ENCODE assay signal across 8 mouse cellular contexts in the genomic region with DNA sequence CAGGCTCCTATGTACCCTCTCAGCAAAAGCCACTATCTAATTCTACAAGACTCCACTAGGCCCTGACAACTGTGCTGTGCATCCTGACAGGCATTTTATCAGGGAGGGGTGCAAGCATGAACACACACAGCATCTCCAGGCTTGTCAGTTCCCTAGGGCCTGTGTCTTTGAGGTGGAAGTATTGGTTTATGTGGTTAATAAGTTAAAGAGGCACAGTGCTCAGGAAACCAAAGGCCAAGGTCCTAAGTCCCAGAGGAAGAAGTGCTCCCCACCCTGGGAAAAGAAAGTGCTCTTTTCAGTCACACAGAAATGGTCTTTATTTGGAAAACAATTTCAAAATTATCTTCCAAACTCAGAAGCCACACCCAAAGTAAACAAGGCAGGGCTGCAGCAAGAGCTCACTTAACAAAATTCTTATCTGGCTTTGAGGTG. TPM values are rescaled to one million over a fixed set of nuclear protein-coding genes. Genes with fewer than 3 reads are reported as not detected.
DNase-seq lines count a peak whose midpoint lies in the region; ATAC-seq lines count a peak whose summit lies in the region.

No protein-coding gene starts in this region.

- peaks cover 9% of the 10 kb centered on the region for H3K36me3 ChIP-seq in hindbrain, embryonic 10.5 days
- no peaks in the 10 kb centered on the region for H3K36me3 ChIP-seq in hindbrain, embryonic 11.5 days (ENCODE audit: control insufficient read depth, insufficient read depth, low read length)
- H3K36me3 ChIP-seq in forebrain, embryonic 12.5 days (replicated peaks), result peaks cover 5% of the 10 kb centered on the region
- 0 out of 2 replicates have a peak, but pooled peaks cover 5% of the 10 kb centered on the region for H3K36me3 ChIP-seq in limb, embryonic 10.5 days
- H3K36me3 ChIP-seq in neural tube, embryonic 15.5 days, result peaks cover 5% of the 10 kb centered on the region

- H3K4me1 ChIP-seq in hindbrain, embryonic 10.5 days (replicated peaks), result peaks cover 29% of the 10 kb centered on the region
- H3K4me1 ChIP-seq in hindbrain, embryonic 11.5 days (replicated peaks; ENCODE audit: control insufficient read depth, insufficient read depth, low read length), result no peaks in the 10 kb centered on the region
- H3K4me1 ChIP-seq in forebrain, embryonic 12.5 days, result peaks cover 24% of the 10 kb centered on the region
- H3K4me1 ChIP-seq in limb, embryonic 10.5 days, result peaks cover 27% of the 10 kb centered on the region
- peaks cover 23% of the 10 kb centered on the region for H3K4me1 ChIP-seq in neural tube, embryonic 15.5 days

- H3K27ac ChIP-seq in hindbrain, embryonic 10.5 days, result no peak overlapping the region; the same call in 1 of the 2 replicates
- no peak overlapping the region for H3K27ac ChIP-seq in hindbrain, embryonic 11.5 days (ENCODE audit: low read depth, low read length)
- H3K27ac ChIP-seq in forebrain, embryonic 12.5 days, result no peak overlapping the region
- no peak overlapping the region for H3K27ac ChIP-seq in limb, embryonic 10.5 days
- H3K27ac ChIP-seq in neural tube, embryonic 15.5 days (replicated peaks), result no peak overlapping the region

- no peak for ATAC-seq in hindbrain, embryonic 11.5 days (ENCODE audit: low FRiP score)
- no peak for ATAC-seq in forebrain, embryonic 12.5 days (ENCODE audit: low FRiP score)
- no peak for ATAC-seq in neural tube, embryonic 15.5 days (ENCODE audit: low FRiP score)

- H3K4me2 ChIP-seq in hindbrain, embryonic 11.5 days (replicated peaks; ENCODE audit: low read depth, low read length), result no peak overlapping the region
- H3K4me2 ChIP-seq in forebrain, embryonic 12.5 days, result peak overlapping the region; percentile 83; the same call in 1 of the 2 replicates
- peak overlapping the region; percentile 93 for H3K4me2 ChIP-seq in neural tube, embryonic 15.5 days

- H3K9me3 ChIP-seq in hindbrain, embryonic 10.5 days, result no peaks in the 10 kb centered on the region
- H3K9me3 ChIP-seq in hindbrain, embryonic 11.5 days (ENCODE audit: control insufficient read depth, low read length), result no peaks in the 10 kb centered on the region
- no peaks in the 10 kb centered on the region for H3K9me3 ChIP-seq in forebrain, embryonic 12.5 days
- no peaks in the 10 kb centered on the region for H3K9me3 ChIP-seq in limb, embryonic 10.5 days (replicated peaks)
- no peaks in the 10 kb centered on the region for H3K9me3 ChIP-seq in neural tube, embryonic 15.5 days (replicated peaks)

- peaks cover 17% of the 10 kb centered on the region for H3K27me3 ChIP-seq in hindbrain, embryonic 10.5 days (ENCODE audit: insufficient read depth, poor library complexity, severe bottlenecking)
- peaks cover 3% of the 10 kb centered on the region; the same call in 1 of the 2 replicates for H3K27me3 ChIP-seq in hindbrain, embryonic 11.5 days (ENCODE audit: control insufficient read depth, insufficient read depth, low read length)
- H3K27me3 ChIP-seq in forebrain, embryonic 12.5 days, result peaks cover 23% of the 10 kb centered on the region
- H3K27me3 ChIP-seq in limb, embryonic 10.5 days (ENCODE audit: low read depth, poor library complexity, severe bottlenecking), result peaks cover 20% of the 10 kb centered on the region
- H3K27me3 ChIP-seq in neural tube, embryonic 15.5 days (replicated peaks), result peaks cover 5% of the 10 kb centered on the region; the same call in 1 of the 2 replicates

- peak overlapping the region; percentile 70 for H3K4me3 ChIP-seq in hindbrain, embryonic 10.5 days
- H3K4me3 ChIP-seq in hindbrain, embryonic 11.5 days (ENCODE audit: low read depth, low read length), result no peak overlapping the region
- H3K4me3 ChIP-seq in forebrain, embryonic 12.5 days (replicated peaks), result no peak overlapping the region; the same call in 1 of the 2 replicates
- H3K4me3 ChIP-seq in limb, embryonic 10.5 days, result peak overlapping the region; percentile 81
- H3K4me3 ChIP-seq in neural tube, embryonic 15.5 days (replicated peaks), result peak overlapping the region; percentile 12; the same call in 1 of the 2 replicates

- no peak for DNase-seq in hindbrain, embryonic 10.5 days (ENCODE audit: low spot score)
- DNase-seq in hindbrain, embryonic 11.5 days (ENCODE audit: low spot score), result no peak
- DNase-seq in limb, embryonic 10.5 days (ENCODE audit: low spot score), result no peak
- DNase-seq in urinary bladder, postnatal 36 days (ENCODE audit: low spot score in 2 of 2), result no peak
- no peak for DNase-seq in thymus, postnatal 0 days (ENCODE audit: low spot score)
- DNase-seq in cerebellum, postnatal 36 days, result no peak

- H3K9ac ChIP-seq in hindbrain, embryonic 11.5 days (ENCODE audit: low read depth, low read length), result no peak overlapping the region
- no peak overlapping the region for H3K9ac ChIP-seq in forebrain, embryonic 12.5 days
- H3K9ac ChIP-seq in neural tube, embryonic 15.5 days (replicated peaks), result no peak overlapping the region

RNA-seq across cellular contexts. Expression of a gene that starts 1.5 kb away (rescaled TPM):
- polyA plus RNA-seq in hindbrain, embryonic 10.5 days (2016; fragmentation: Nextera tagmentation; extraction: Ambion mirVana), result 18.4 and 20.7 TPM in 2 replicates
- polyA plus RNA-seq in hindbrain, embryonic 11.5 days (2014; fragmentation: Nextera tagmentation; extraction: Ambion mirVana), result 18.4 and 23.5 TPM in 2 replicates
- polyA plus RNA-seq in forebrain, embryonic 12.5 days (2016; fragmentation: Nextera tagmentation; extraction: Ambion mirVana), result 17.3 and 17.7 TPM in 2 replicates
- polyA plus RNA-seq in limb, embryonic 10.5 days (2016; fragmentation: Nextera tagmentation; extraction: Ambion mirVana), result 14.5 and 17.6 TPM in 2 replicates
- polyA plus RNA-seq in neural tube, embryonic 15.5 days (2015; fragmentation: Nextera tagmentation; extraction: Ambion mirVana), result 26.0 and 26.4 TPM in 2 replicates
- polyA plus RNA-seq in thymus, postnatal 0 days (2015; fragmentation: Nextera tagmentation; extraction: Ambion mirVana), result 11.0 and 12.8 TPM in 2 replicates

RNA-seq across cellular contexts. Expression of a gene that starts 8.7 kb away (rescaled TPM):
- polyA plus RNA-seq in hindbrain, embryonic 10.5 days (2016; fragmentation: Nextera tagmentation; extraction: Ambion mirVana), result 30.7 and 34.3 TPM in 2 replicates
- 31.5 and 32.0 TPM in 2 replicates for polyA plus RNA-seq in hindbrain, embryonic 11.5 days (2014; fragmentation: Nextera tagmentation; extraction: Ambion mirVana)
- polyA plus RNA-seq in forebrain, embryonic 12.5 days (2016; fragmentation: Nextera tagmentation; extraction: Ambion mirVana), result 24.8 and 27.1 TPM in 2 replicates
- polyA plus RNA-seq in limb, embryonic 10.5 days (2016; fragmentation: Nextera tagmentation; extraction: Ambion mirVana), result 26.0 and 28.0 TPM in 2 replicates
- polyA plus RNA-seq in neural tube, embryonic 15.5 days (2015; fragmentation: Nextera tagmentation; extraction: Ambion mirVana), result 74.7 and 78.9 TPM in 2 replicates
- 65.8 and 74.0 TPM in 2 replicates for polyA plus RNA-seq in thymus, postnatal 0 days (2015; fragmentation: Nextera tagmentation; extraction: Ambion mirVana)

RNA-seq across cellular contexts. Expression of a gene that starts 17.2 kb away (rescaled TPM):
- polyA plus RNA-seq in hindbrain, embryonic 10.5 days (2016; fragmentation: Nextera tagmentation; extraction: Ambion mirVana), result 0.58 and 0.65 TPM in 2 replicates
- 0.12 and 0.40 TPM in 2 replicates for polyA plus RNA-seq in hindbrain, embryonic 11.5 days (2014; fragmentation: Nextera tagmentation; extraction: Ambion mirVana)
- 0.20 TPM in 1 of 2 replicates, not detected in the other for polyA plus RNA-seq in forebrain, embryonic 12.5 days (2016; fragmentation: Nextera tagmentation; extraction: Ambion mirVana)
- 0.55 and 0.84 TPM in 2 replicates for polyA plus RNA-seq in limb, embryonic 10.5 days (2016; fragmentation: Nextera tagmentation; extraction: Ambion mirVana)
- polyA plus RNA-seq in neural tube, embryonic 15.5 days (2015; fragmentation: Nextera tagmentation; extraction: Ambion mirVana), result 0.06 and 0.78 TPM in 2 replicates
- 2.1 and 2.4 TPM in 2 replicates for polyA plus RNA-seq in thymus, postnatal 0 days (2015; fragmentation: Nextera tagmentation; extraction: Ambion mirVana)

RNA-seq across cellular contexts. Expression of a gene that starts 37.5 kb away (rescaled TPM):
- 90.0 and 95.5 TPM in 2 replicates for polyA plus RNA-seq in hindbrain, embryonic 10.5 days (2016; fragmentation: Nextera tagmentation; extraction: Ambion mirVana)
- polyA plus RNA-seq in hindbrain, embryonic 11.5 days (2014; fragmentation: Nextera tagmentation; extraction: Ambion mirVana), result 77.6 and 84.2 TPM in 2 replicates
- 62.9 and 64.4 TPM in 2 replicates for polyA plus RNA-seq in forebrain, embryonic 12.5 days (2016; fragmentation: Nextera tagmentation; extraction: Ambion mirVana)
- 72.7 and 79.7 TPM in 2 replicates for polyA plus RNA-seq in limb, embryonic 10.5 days (2016; fragmentation: Nextera tagmentation; extraction: Ambion mirVana)
- 63.2 and 68.9 TPM in 2 replicates for polyA plus RNA-seq in neural tube, embryonic 15.5 days (2015; fragmentation: Nextera tagmentation; extraction: Ambion mirVana)
- polyA plus RNA-seq in thymus, postnatal 0 days (2015; fragmentation: Nextera tagmentation; extraction: Ambion mirVana), result 109 and 112 TPM in 2 replicates

RNA-seq across cellular contexts. Expression of a gene that starts 37.8 kb away (rescaled TPM):
- polyA plus RNA-seq in hindbrain, embryonic 10.5 days (2016; fragmentation: Nextera tagmentation; extraction: Ambion mirVana), result 48.9 and 53.4 TPM in 2 replicates
- 43.4 and 46.5 TPM in 2 replicates for polyA plus RNA-seq in hindbrain, embryonic 11.5 days (2014; fragmentation: Nextera tagmentation; extraction: Ambion mirVana)
- 47.3 and 50.7 TPM in 2 replicates for polyA plus RNA-seq in forebrain, embryonic 12.5 days (2016; fragmentation: Nextera tagmentation; extraction: Ambion mirVana)
- polyA plus RNA-seq in limb, embryonic 10.5 days (2016; fragmentation: Nextera tagmentation; extraction: Ambion mirVana), result 48.0 and 50.8 TPM in 2 replicates
- polyA plus RNA-seq in neural tube, embryonic 15.5 days (2015; fragmentation: Nextera tagmentation; extraction: Ambion mirVana), result 77.6 and 84.2 TPM in 2 replicates
- 89.2 and 97.8 TPM in 2 replicates for polyA plus RNA-seq in thymus, postnatal 0 days (2015; fragmentation: Nextera tagmentation; extraction: Ambion mirVana)

Comparison
In these comparisons a context has a peak if more than half of its experiments do, and no peak if none do; other contexts are left out.
1. H3K4me3 ChIP-seq: peak in hindbrain, embryonic 10.5 days (single experiment), limb, embryonic 10.5 days (single experiment) and neural tube, embryonic 15.5 days (single experiment); none in hindbrain, embryonic 11.5 days (single experiment) and forebrain, embryonic 12.5 days (single experiment).